Mouse (Mus musculus): ENCODE data around the gene Mymx.

GRCm38 (mm10) chr17:45575123-45575897, 26.6 kb downstream of the Mymx start:
- no peak for TF ChIP-seq NANOG (IDR thresholded peaks at IDR 0.05; ENCODE audit: borderline replicate concordance, low read length)
- TF ChIP-seq CTCF (conservative IDR thresholded peaks at IDR 0.05; ENCODE audit: low read length) = no peak
- TF ChIP-seq POU5F1 (IDR thresholded peaks at IDR 0.05; ENCODE audit: borderline replicate concordance, low read length) = no peak
